Mouse (Mus musculus): ENCODE measurements around the gene Ncor2. TPM values are rescaled to one million over a fixed set of nuclear protein-coding genes. Genes with fewer than 3 reads are reported as not detected.

Gene Ncor2
- polyA plus RNA-seq, 1 experiment from 2014 or later = 17.8 TPM

- peaks cover 18% of the 10 kb centered on the region for H3K4me1 ChIP-seq
- 88% methylated on average over 16 of the region's 16 CpGs for WGBS
- H3K4me3 ChIP-seq = no peak overlapping the region
- H3K27ac ChIP-seq = peak overlapping the region; percentile 69
- peaks cover 90% of the 10 kb centered on the region for H3K36me3 ChIP-seq (replicated peaks)
- H3K9me3 ChIP-seq = no peaks in the 10 kb centered on the region
- H3K27me3 ChIP-seq (ENCODE audit: poor library complexity, severe bottlenecking) = no peaks in the 10 kb centered on the region
- DNase-seq (ENCODE audit: extremely low spot score, low spot score) = no peak
Measured at GRCm38 (mm10) chr5:125068371-125068951, 110.6 kb downstream of the Ncor2 start.

GRCm38 (mm10) chr5:125067673-125068072, 111.3 kb downstream of the Ncor2 start:
- no peak overlapping the region for H3K27ac ChIP-seq
- no peak overlapping the region for H3K4me3 ChIP-seq
- H3K27me3 ChIP-seq (ENCODE audit: poor library complexity, severe bottlenecking) = no peaks in the 10 kb centered on the region
- DNase-seq (ENCODE audit: extremely low spot score, low spot score) = no peak
- H3K4me1 ChIP-seq = peaks cover 25% of the 10 kb centered on the region
- no peaks in the 10 kb centered on the region for H3K9me3 ChIP-seq
- 98% methylated on average over 14 of the region's 14 CpGs for WGBS
- peaks cover 91% of the 10 kb centered on the region for H3K36me3 ChIP-seq (replicated peaks)

GRCm38 (mm10) chr5:125066479-125067471, 112.2 kb downstream of the Ncor2 start:
- no peaks in the 10 kb centered on the region for H3K27me3 ChIP-seq (ENCODE audit: poor library complexity, severe bottlenecking)
- H3K36me3 ChIP-seq (replicated peaks) = peaks cover 91% of the 10 kb centered on the region
- WGBS = 89% methylated on average over 13 of the region's 13 CpGs
- H3K4me1 ChIP-seq = peaks cover 28% of the 10 kb centered on the region
- H3K27ac ChIP-seq = no peak overlapping the region
- no peaks in the 10 kb centered on the region for H3K9me3 ChIP-seq
- no peak overlapping the region for H3K4me3 ChIP-seq
- peak; percentile 72 for DNase-seq (ENCODE audit: extremely low spot score, low spot score)

GRCm38 (mm10) chr5:125063015-125063414, 116.0 kb downstream of the Ncor2 start:
- peaks cover 16% of the 10 kb centered on the region for H3K27me3 ChIP-seq (ENCODE audit: poor library complexity, severe bottlenecking)
- H3K4me3 ChIP-seq = no peak overlapping the region
- no peak for DNase-seq (ENCODE audit: extremely low spot score, low spot score)
- H3K36me3 ChIP-seq (replicated peaks) = peaks cover 74% of the 10 kb centered on the region
- 79% methylated on average over 17 of the region's 17 CpGs for WGBS
- H3K27ac ChIP-seq = peak overlapping the region; percentile 56; the same call in 1 of the 2 replicates
- no peaks in the 10 kb centered on the region for H3K9me3 ChIP-seq
- H3K4me1 ChIP-seq = peaks cover 44% of the 10 kb centered on the region

- no peak for DNase-seq (ENCODE audit: extremely low spot score, low spot score)
- H3K27ac ChIP-seq = peak overlapping the region; percentile 78
- peaks cover 55% of the 10 kb centered on the region for H3K36me3 ChIP-seq (replicated peaks)
- H3K4me3 ChIP-seq = peak overlapping the region; percentile 48
- peaks cover 27% of the 10 kb centered on the region for H3K27me3 ChIP-seq (ENCODE audit: poor library complexity, severe bottlenecking)
- no peaks in the 10 kb centered on the region for H3K9me3 ChIP-seq
- 1% methylated on average over 27 of the region's 29 CpGs for WGBS
- H3K4me1 ChIP-seq = peaks cover 86% of the 10 kb centered on the region
Measured at GRCm38 (mm10) chr5:125058267-125058668, 120.8 kb downstream of the Ncor2 start.

GRCm38 (mm10) chr5:125057555-125058266, 121.3 kb downstream of the Ncor2 start:
- H3K4me1 ChIP-seq = peaks cover 86% of the 10 kb centered on the region
- 5% methylated on average over 29 of the region's 29 CpGs for WGBS
- peaks cover 55% of the 10 kb centered on the region for H3K36me3 ChIP-seq (replicated peaks)
- H3K9me3 ChIP-seq = no peaks in the 10 kb centered on the region
- peak overlapping the region; percentile 48 for H3K4me3 ChIP-seq
- DNase-seq (ENCODE audit: extremely low spot score, low spot score) = peak; percentile 52
- H3K27ac ChIP-seq = peak overlapping the region; percentile 82
- H3K27me3 ChIP-seq (ENCODE audit: poor library complexity, severe bottlenecking) = peaks cover 27% of the 10 kb centered on the region

- no peaks in the 10 kb centered on the region for H3K9me3 ChIP-seq
- peak overlapping the region; percentile 48 for H3K4me3 ChIP-seq
- peaks cover 51% of the 10 kb centered on the region for H3K36me3 ChIP-seq (replicated peaks)
- WGBS = 2% methylated on average over 19 of the region's 19 CpGs
- peak overlapping the region; percentile 82 for H3K27ac ChIP-seq
- peak; percentile 61 for DNase-seq (ENCODE audit: extremely low spot score, low spot score)
- H3K27me3 ChIP-seq (ENCODE audit: poor library complexity, severe bottlenecking) = peaks cover 27% of the 10 kb centered on the region
- peaks cover 90% of the 10 kb centered on the region for H3K4me1 ChIP-seq
Measured at GRCm38 (mm10) chr5:125056696-125057554, 122.1 kb downstream of the Ncor2 start.

GRCm38 (mm10) chr5:125056331-125056695, 122.7 kb downstream of the Ncor2 start:
- 11% methylated on average over 6 of the region's 6 CpGs for WGBS
- H3K4me3 ChIP-seq = peak overlapping the region; percentile 48
- H3K4me1 ChIP-seq = peaks cover 94% of the 10 kb centered on the region
- no peak for DNase-seq (ENCODE audit: extremely low spot score, low spot score)
- no peaks in the 10 kb centered on the region for H3K9me3 ChIP-seq
- H3K36me3 ChIP-seq (replicated peaks) = peaks cover 50% of the 10 kb centered on the region
- peaks cover 27% of the 10 kb centered on the region for H3K27me3 ChIP-seq (ENCODE audit: poor library complexity, severe bottlenecking)
- peak overlapping the region; percentile 82 for H3K27ac ChIP-seq

- no peak for DNase-seq (ENCODE audit: extremely low spot score, low spot score)
- H3K4me1 ChIP-seq = peaks cover 94% of the 10 kb centered on the region
- peak overlapping the region; percentile 82 for H3K27ac ChIP-seq
- 45% methylated on average over 8 of the region's 8 CpGs for WGBS
- peaks cover 27% of the 10 kb centered on the region for H3K27me3 ChIP-seq (ENCODE audit: poor library complexity, severe bottlenecking)
- peak overlapping the region; percentile 48 for H3K4me3 ChIP-seq
- peaks cover 52% of the 10 kb centered on the region for H3K36me3 ChIP-seq (replicated peaks)
- no peaks in the 10 kb centered on the region for H3K9me3 ChIP-seq
Measured at GRCm38 (mm10) chr5:125055901-125056300, 123.1 kb downstream of the Ncor2 start.

GRCm38 (mm10) chr5:125053661-125054060, 125.4 kb downstream of the Ncor2 start:
- Histone ChIP-seq H3K36me3 (replicated peaks) (peaks cover 67% of the 10 kb centered on the region), H3K4me1 (peaks cover 73% of the 10 kb centered on the region), H3K27ac (peak overlapping the region; percentile 67), H3K9me3 (no peaks in the 10 kb centered on the region), H3K27me3 (ENCODE audit: poor library complexity, severe bottlenecking) (peaks cover 17% of the 10 kb centered on the region), H3K4me3 (no peak overlapping the region)
- 75% methylated on average over 7 of the region's 7 CpGs for WGBS
- DNase-seq (ENCODE audit: extremely low spot score, low spot score) = no peak

- DNase-seq (ENCODE audit: extremely low spot score, low spot score) = no peak
- H3K4me3 ChIP-seq = no peak overlapping the region
- no peaks in the 10 kb centered on the region for H3K9me3 ChIP-seq
- peaks cover 76% of the 10 kb centered on the region for H3K36me3 ChIP-seq (replicated peaks)
- H3K4me1 ChIP-seq = peaks cover 65% of the 10 kb centered on the region
- H3K27ac ChIP-seq = peak overlapping the region; percentile 67
- WGBS = 80% methylated on average over 23 of the region's 23 CpGs
- H3K27me3 ChIP-seq (ENCODE audit: poor library complexity, severe bottlenecking) = peaks cover 9% of the 10 kb centered on the region
Measured at GRCm38 (mm10) chr5:125052603-125053488, 126.2 kb downstream of the Ncor2 start.
